Mouse (Mus musculus) spleen, adult 18-20 months (tissue): ENCODE results near the gene Abhd18.

Experiments used
- DNase-seq, 2 experiments: peaks; one replicate each; pipeline ENCODE4 v3.0.0; 2022; ENCODE audit warnings: mixed read lengths in 2 of 2

The Abhd18 gene

GRCm38 (mm10) chr3:40950601-40951201, 103.9 kb downstream of the Abhd18 start:
- peak; percentile 53 to 59 for DNase-seq

GRCm38 (mm10) chr3:40951365-40951764, 104.6 kb downstream of the Abhd18 start:
- peak in 1 of 2 experiments; percentile 12 for DNase-seq

GRCm38 (mm10) chr3:40952606-40953005, 105.8 kb downstream of the Abhd18 start:
- no peak for DNase-seq

GRCm38 (mm10) chr3:40954792-40955191, 108.0 kb downstream of the Abhd18 start:
- no peak for DNase-seq

- no peak for DNase-seq
These were observed 112.1 kb downstream of the Abhd18 start for GRCm38 (mm10) chr3:40958831-40959230.

- DNase-seq = no peak
These were observed 134.0 kb downstream of the Abhd18 start for GRCm38 (mm10) chr3:40980758-40981157.

- no peak for DNase-seq
These were observed 140.8 kb downstream of the Abhd18 start for GRCm38 (mm10) chr3:40987539-40987938.
